Mouse (Mus musculus) kidney, adult 2 months (tissue): ENCODE results near the gene Tcf7l1.

Experiments used
- CTCF ChIP-seq: fragments of 200-500 bp; conservative IDR thresholded peaks from 2 replicates; pipeline ENCODE4 v1.5.1; 2011; ENCODE audit warnings: low read depth, mild to moderate bottlenecking, control low read depth, low read length, moderate library complexity, mixed read lengths; ENCODE audit not compliant: insufficient read depth, insufficient read length
- POLR2A ChIP-seq: fragments of 200-500 bp; IDR thresholded peaks from one replicate; pipeline ENCODE4 v1.6.1; 2011; ENCODE audit warnings: low read depth, low read length, control low read depth

- no peak for TF ChIP-seq POLR2A
- TF ChIP-seq CTCF = no peak
These were observed 111.4 kb downstream of the Tcf7l1 start for GRCm38 (mm10) chr6:72677510-72678220.
